Mouse (Mus musculus): ENCODE measurements around the gene Gfod1.

Gene Gfod1

GRCm38 (mm10) chr13:43146515-43147258 is 157.3 kb downstream of the Gfod1 start:
- no peaks in the 10 kb centered on the region for H3K27me3 ChIP-seq (ENCODE audit: insufficient read depth, low read length)
- H3K9me3 ChIP-seq (ENCODE audit: low read length), result no peaks in the 10 kb centered on the region
- peaks cover 5% of the 10 kb centered on the region; the same call in 1 of the 2 replicates for H3K36me3 ChIP-seq (ENCODE audit: insufficient read depth, low read length)
- H3K4me3 ChIP-seq (replicated peaks; ENCODE audit: low read length), result no peak overlapping the region
- H3K4me1 ChIP-seq (replicated peaks; ENCODE audit: low read depth, low read length), result peaks cover 9% of the 10 kb centered on the region
- TF ChIP-seq NANOG (IDR thresholded peaks at IDR 0.05; ENCODE audit: borderline replicate concordance, low read length) (no peak), CTCF (conservative IDR thresholded peaks at IDR 0.05; ENCODE audit: low read length) (no peak), POU5F1 (IDR thresholded peaks at IDR 0.05; ENCODE audit: borderline replicate concordance, low read length) (no peak)
